Mouse (Mus musculus) midbrain, embryonic 15.5 days (tissue): Measurements from ENCODE around the gene Cwc25. TPM values are rescaled to one million over a fixed set of nuclear protein-coding genes. Genes with fewer than 3 reads are reported as not detected.

Experiments used
- ATAC-seq: fragments of 200-750 bp; cut with Nextera tagmentation; replicated peaks from 2 replicates; pipeline ENCODE4 v1.8.0; 2017; ENCODE audit warnings: moderate TSS enrichment
- H3K27ac ChIP-seq: fragments of 300-500 bp; sonication (generic); 2 replicates; pipeline ENCODE4 v1.5.1; 2015; ENCODE audit warnings: mild to moderate bottlenecking, inconsistent platforms
- H3K27me3 ChIP-seq: fragments of 300-500 bp; sonication (generic); replicated peaks from 2 replicates; pipeline ENCODE4 v1.6.1; 2015; ENCODE audit warnings: inconsistent platforms
- H3K36me3 ChIP-seq: fragments of 300-500 bp; sonication (generic); replicated peaks from 2 replicates; pipeline ENCODE4 v1.6.1; 2015; ENCODE audit warnings: inconsistent platforms
- H3K4me1 ChIP-seq: fragments of 300-500 bp; sonication (generic); 2 replicates; pipeline ENCODE4 v1.6.1; 2015; ENCODE audit warnings: inconsistent platforms
- H3K4me2 ChIP-seq: fragments of 300-500 bp; sonication (generic); 2 replicates; pipeline ENCODE4 v1.6.1; 2015; ENCODE audit warnings: inconsistent platforms, mild to moderate bottlenecking, moderate library complexity
- H3K4me3 ChIP-seq: fragments of 300-500 bp; sonication (generic); 2 replicates; pipeline ENCODE4 v1.5.1; 2015; ENCODE audit warnings: mild to moderate bottlenecking, inconsistent platforms
- H3K9ac ChIP-seq: fragments of 300-500 bp; sonication (generic); 2 replicates; pipeline ENCODE4 v1.6.1; 2015; ENCODE audit warnings: mild to moderate bottlenecking, inconsistent platforms
- H3K9me3 ChIP-seq: fragments of 300-500 bp; sonication (generic); 2 replicates; pipeline ENCODE4 v1.6.1; 2016; ENCODE audit warnings: inconsistent platforms
- WGBS: fragments of 180-500 bp; shearing (Covaris S2); methylation state at CpG from one replicate; pipeline ENCODE4 v1.1.7; 2015; ENCODE audit warnings: mixed read lengths; 5-methylcytosine and 5-hydroxymethylcytosine counted together
- polyA plus RNA-seq: library from polyadenylated mRNA; unstranded; fragments of >200 nt; fragmentation: Nextera tagmentation; extraction: Ambion mirVana; gene quantifications from 2 replicates; pipeline ENCODE4 v1.2.1, GENCODE M21; 2015

Cwc25 gene
- polyA plus RNA-seq, 1 experiment from 2014 or later, result 17.6 TPM

- no peak for ATAC-seq
- H3K27ac ChIP-seq, result peak overlapping the region; percentile 39; the same call in 1 of the 2 replicates
- no peak overlapping the region for H3K9ac ChIP-seq
- H3K36me3 ChIP-seq, result peaks cover 14% of the 10 kb centered on the region
- peaks cover 87% of the 10 kb centered on the region for H3K4me1 ChIP-seq
- H3K9me3 ChIP-seq, result no peaks in the 10 kb centered on the region
- H3K27me3 ChIP-seq, result no peaks in the 10 kb centered on the region
- H3K4me2 ChIP-seq, result no peak overlapping the region
- 66% methylated on average over 6 of the region's 6 CpGs for WGBS
- no peak overlapping the region for H3K4me3 ChIP-seq
Measured at GRCm38 (mm10) chr11:97807626-97808025, 41.3 kb upstream of the Cwc25 start.

DNA sequence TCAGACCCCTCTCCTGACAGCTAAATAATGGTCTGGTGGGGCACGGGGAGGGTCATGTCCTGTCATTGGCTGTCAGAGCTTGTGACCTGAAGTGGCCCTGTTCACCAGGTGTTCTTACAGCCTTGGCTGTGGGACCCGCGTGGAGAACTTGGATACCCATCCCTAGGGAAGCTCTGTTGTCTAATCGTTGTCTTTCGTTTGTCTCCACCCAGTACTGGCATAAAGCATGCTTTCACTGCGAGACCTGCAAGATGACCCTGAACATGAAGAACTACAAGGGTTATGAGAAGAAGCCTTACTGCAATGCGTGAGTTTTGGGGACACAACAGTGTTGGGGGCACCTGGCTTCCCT lies 40.2 kb upstream of the Cwc25 start:
- Histone ChIP-seq H3K36me3 (peaks cover 14% of the 10 kb centered on the region), H3K4me1 (peaks cover 87% of the 10 kb centered on the region), H3K27ac (peak overlapping the region; percentile 71; the same call in 1 of the 2 replicates), H3K9ac (no peak overlapping the region), H3K4me3 (no peak overlapping the region), H3K27me3 (no peaks in the 10 kb centered on the region), H3K4me2 (peak overlapping the region; percentile 38; the same call in 1 of the 2 replicates), H3K9me3 (no peaks in the 10 kb centered on the region)
- ATAC-seq, result no peak
- WGBS, result 56% methylated on average over 7 of the region's 7 CpGs

- peak; percentile 55; the same call in 1 of the 2 replicates for ATAC-seq
Measured at GRCm38 (mm10) chr11:97805662-97806612, 39.6 kb upstream of the Cwc25 start.

DNA sequence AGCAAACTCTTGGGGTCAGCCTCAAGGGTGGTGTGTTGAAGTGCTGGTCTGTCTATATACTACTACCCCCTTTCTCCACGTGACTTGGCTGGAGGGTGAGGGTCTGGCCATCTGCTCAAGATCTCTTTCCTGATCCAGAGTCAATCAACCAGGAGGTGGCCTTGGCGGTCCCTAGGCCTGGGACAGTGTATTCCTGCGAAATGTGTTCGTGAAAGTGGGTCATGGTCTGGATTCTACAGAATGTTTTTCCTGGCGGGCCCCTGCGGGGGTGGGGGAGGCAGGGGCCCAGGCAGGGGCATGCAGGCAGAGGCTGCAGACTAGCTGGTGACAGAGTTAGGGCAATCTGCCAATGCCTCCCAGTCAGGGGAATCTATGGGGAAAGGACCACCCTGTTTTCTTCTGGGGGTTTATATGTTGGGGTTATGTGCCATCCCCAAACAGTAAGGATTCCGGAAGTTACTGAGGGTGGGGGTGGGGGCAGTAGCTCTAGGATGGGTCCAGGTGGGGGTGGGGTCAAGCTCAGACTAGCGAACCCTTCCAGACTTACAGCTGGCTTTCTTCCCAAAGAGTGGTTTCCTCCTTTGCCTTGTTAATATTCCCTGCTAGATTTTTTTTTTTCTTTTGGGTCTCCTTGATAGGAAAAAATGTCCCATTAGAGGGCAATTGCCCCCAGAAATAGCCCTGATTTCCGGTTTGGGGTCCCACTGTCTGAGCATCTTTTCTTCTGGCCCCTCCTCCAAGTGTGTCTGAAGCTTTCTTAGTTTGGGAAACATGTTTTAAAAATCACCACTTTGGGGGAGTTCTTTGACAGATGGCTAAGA lies 38.7 kb upstream of the Cwc25 start:
- H3K4me1 ChIP-seq, result peaks cover 82% of the 10 kb centered on the region
- peak overlapping the region; percentile 71 for H3K27ac ChIP-seq
- H3K4me3 ChIP-seq, result no peak overlapping the region
- H3K9ac ChIP-seq, result peak overlapping the region; percentile 17; the same call in 1 of the 2 replicates
- peaks cover 14% of the 10 kb centered on the region for H3K36me3 ChIP-seq
- WGBS, result 24% methylated on average over 9 of the region's 9 CpGs
- no peaks in the 10 kb centered on the region for H3K9me3 ChIP-seq
- no peak for ATAC-seq
- H3K27me3 ChIP-seq, result no peaks in the 10 kb centered on the region
- H3K4me2 ChIP-seq, result peak overlapping the region; percentile 38

More at GRCm38 (mm10) chr11:97805662-97806612, 39.6 kb upstream of the Cwc25 start:
- Histone ChIP-seq H3K4me2 (peak overlapping the region; percentile 38), H3K4me1 (peaks cover 87% of the 10 kb centered on the region), H3K36me3 (peaks cover 14% of the 10 kb centered on the region), H3K4me3 (peak overlapping the region; percentile 7; the same call in 1 of the 2 replicates), H3K27ac (peak overlapping the region; percentile 71), H3K9ac (peak overlapping the region; percentile 15; the same call in 1 of the 2 replicates), H3K9me3 (no peaks in the 10 kb centered on the region), H3K27me3 (no peaks in the 10 kb centered on the region)
- 27% methylated on average over 15 of the region's 15 CpGs for WGBS

DNA sequence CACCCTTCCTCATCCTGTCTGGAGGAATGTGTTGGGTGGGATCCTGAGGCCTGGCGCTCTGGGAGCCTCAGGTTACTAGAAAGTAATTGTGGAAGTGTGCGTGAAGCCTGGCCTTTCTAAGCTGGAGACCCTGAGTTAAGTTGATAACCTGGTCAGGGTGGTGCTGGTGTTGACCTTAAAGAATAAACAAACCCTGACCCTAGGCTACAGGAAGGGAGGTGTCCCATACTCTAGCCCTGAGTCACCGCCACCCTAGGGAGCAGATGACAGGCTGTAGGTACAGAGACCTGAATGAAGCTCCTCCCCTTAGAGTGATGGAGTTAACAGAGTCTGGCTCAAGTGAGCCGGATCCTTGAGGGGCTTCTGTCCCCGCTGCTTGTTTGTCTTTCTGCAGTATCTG lies 37.5 kb upstream of the Cwc25 start:
- Histone ChIP-seq H3K4me3 (no peak overlapping the region), H3K27ac (no peak overlapping the region), H3K9me3 (no peaks in the 10 kb centered on the region), H3K27me3 (no peaks in the 10 kb centered on the region), H3K36me3 (peaks cover 6% of the 10 kb centered on the region), H3K4me1 (peaks cover 72% of the 10 kb centered on the region), H3K9ac (no peak overlapping the region), H3K4me2 (no peak overlapping the region)
- no peak for ATAC-seq
- WGBS, result 85% methylated on average over 5 of the region's 5 CpGs

DNA sequence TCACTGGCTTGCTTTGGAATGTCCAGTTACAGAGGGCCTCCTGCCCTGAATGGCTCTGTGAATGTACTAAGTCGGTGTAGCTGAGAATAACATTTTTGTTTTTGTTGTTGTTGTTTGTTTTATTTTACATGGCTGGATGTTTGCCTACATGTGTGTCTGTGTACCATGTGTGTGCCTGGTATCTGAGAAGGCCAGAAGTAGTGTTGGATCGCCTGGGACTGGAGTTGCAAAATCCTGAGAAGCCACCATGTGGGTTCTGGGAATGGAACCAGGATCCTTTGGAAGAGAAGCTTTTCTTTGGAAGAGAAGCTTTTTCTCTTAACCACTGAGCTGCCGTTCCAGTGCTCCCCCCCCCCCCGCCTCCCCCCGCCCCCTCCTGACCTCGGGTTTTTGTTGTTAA lies 36.1 kb upstream of the Cwc25 start:
- H3K4me3 ChIP-seq, result 0 out of 2 replicates have a peak overlapping the region, but pooled peaks have one; percentile 88
- H3K4me2 ChIP-seq, result peak overlapping the region; percentile 76
- no peak overlapping the region for H3K9ac ChIP-seq
- H3K36me3 ChIP-seq, result peaks cover 3% of the 10 kb centered on the region; the same call in 1 of the 2 replicates
- H3K27ac ChIP-seq, result no peak overlapping the region
- 35% methylated on average over 6 of the region's 6 CpGs for WGBS
- H3K9me3 ChIP-seq, result no peaks in the 10 kb centered on the region
- no peak for ATAC-seq
- H3K27me3 ChIP-seq, result no peaks in the 10 kb centered on the region
- peaks cover 67% of the 10 kb centered on the region for H3K4me1 ChIP-seq

DNA sequence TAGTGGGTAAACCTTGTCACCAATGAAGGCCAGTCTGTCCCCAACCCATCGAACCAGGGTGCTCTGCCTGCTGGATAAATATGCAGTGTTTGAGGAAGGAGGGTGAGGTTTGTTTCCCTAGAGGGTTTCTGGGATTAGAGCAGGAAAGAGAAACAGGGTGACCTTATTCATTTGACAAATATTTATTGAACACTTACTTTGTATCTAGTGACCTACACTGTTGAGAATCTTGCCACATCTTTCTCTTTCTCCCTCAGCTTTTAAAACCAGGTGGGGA lies 35.8 kb upstream of the Cwc25 start:
- H3K9me3 ChIP-seq, result no peaks in the 10 kb centered on the region
- H3K27me3 ChIP-seq, result no peaks in the 10 kb centered on the region
- ATAC-seq, result no peak
- H3K4me1 ChIP-seq, result peaks cover 65% of the 10 kb centered on the region
- WGBS, result 32% methylated on average over 1 of the region's 1 CpGs
- H3K36me3 ChIP-seq, result 0 out of 2 replicates have a peak, but pooled peaks cover 3% of the 10 kb centered on the region
- no peak overlapping the region for H3K27ac ChIP-seq
- H3K4me2 ChIP-seq, result peak overlapping the region; percentile 76
- H3K4me3 ChIP-seq, result peak overlapping the region; percentile 88
- no peak overlapping the region for H3K9ac ChIP-seq

GRCm38 (mm10) chr11:97801409-97802193 lies 35.2 kb upstream of the Cwc25 start:
- Histone ChIP-seq H3K9me3 (no peaks in the 10 kb centered on the region), H3K27ac (peak overlapping the region; percentile 95; the same call in 1 of the 2 replicates), H3K9ac (peak overlapping the region; percentile 85), H3K27me3 (no peaks in the 10 kb centered on the region), H3K4me3 (peak overlapping the region; percentile 88), H3K4me1 (peaks cover 62% of the 10 kb centered on the region), H3K4me2 (peak overlapping the region; percentile 76), H3K36me3 (no peaks in the 10 kb centered on the region)
- no peak for ATAC-seq
- whole genome bisulfite sequencing, result 26% methylated on average over 8 of the region's 8 CpGs

DNA sequence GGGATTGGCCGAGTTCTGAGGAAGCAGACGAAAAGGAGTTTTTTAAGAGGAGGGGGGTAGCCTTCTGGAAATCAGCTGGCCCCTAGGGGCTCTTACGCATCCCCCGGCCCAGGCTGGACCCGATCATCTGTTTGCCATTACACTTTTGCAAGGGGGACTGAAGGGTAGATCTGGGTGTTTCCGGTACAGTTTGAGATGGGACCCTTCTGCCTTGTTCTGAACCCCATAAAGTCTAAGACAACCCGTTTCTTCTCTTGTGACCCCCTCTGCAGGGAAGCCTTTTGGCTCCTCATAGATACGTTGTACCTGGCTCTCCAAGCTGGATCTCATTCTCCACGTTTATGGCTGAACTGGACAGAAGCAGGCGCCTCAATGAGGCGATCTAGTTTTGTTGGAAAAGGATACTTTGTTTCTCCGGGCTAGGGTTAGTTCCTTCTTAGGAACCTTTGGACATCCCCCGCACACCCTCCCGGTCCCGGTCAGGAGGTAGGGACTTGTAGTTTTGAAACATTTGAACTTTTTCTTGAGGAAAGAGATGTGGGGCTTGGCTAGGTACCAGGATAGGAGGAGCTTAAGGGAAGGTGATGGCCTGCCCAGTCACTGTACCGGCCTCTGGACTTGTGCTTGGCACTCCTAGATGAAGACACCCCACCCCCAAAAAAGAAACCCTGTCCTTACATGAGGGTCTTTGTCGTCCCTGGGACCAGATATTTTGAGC lies 34.5 kb upstream of the Cwc25 start:
- ATAC-seq, result no peak
- peaks cover 54% of the 10 kb centered on the region for H3K4me1 ChIP-seq
- 5% methylated on average over 17 of the region's 17 CpGs for WGBS

GRCm38 (mm10) chr11:97799994-97800690 lies 33.8 kb upstream of the Cwc25 start:
- peaks cover 47% of the 10 kb centered on the region for H3K4me1 ChIP-seq
- H3K27me3 ChIP-seq, result no peaks in the 10 kb centered on the region
- under 1% methylated on average over 26 of the region's 43 CpGs for WGBS
- H3K4me3 ChIP-seq, result peak overlapping the region; percentile 88
- peak overlapping the region; percentile 76 for H3K4me2 ChIP-seq
- H3K27ac ChIP-seq, result peak overlapping the region; percentile 95
- peak; percentile 65 for ATAC-seq
- no peaks in the 10 kb centered on the region for H3K9me3 ChIP-seq
- no peaks in the 10 kb centered on the region for H3K36me3 ChIP-seq
- H3K9ac ChIP-seq, result peak overlapping the region; percentile 85

More for the DNA sequence above, 34.5 kb upstream of the Cwc25 start:
- Histone ChIP-seq H3K9ac (peak overlapping the region; percentile 85), H3K27me3 (no peaks in the 10 kb centered on the region), H3K27ac (peak overlapping the region; percentile 95), H3K4me2 (peak overlapping the region; percentile 76), H3K36me3 (no peaks in the 10 kb centered on the region), H3K4me3 (peak overlapping the region; percentile 88), H3K9me3 (no peaks in the 10 kb centered on the region)
